Mouse (Mus musculus) MEL (cell line): ENCODE data around the gene Ttll4. TPM values are rescaled to one million over a fixed set of nuclear protein-coding genes. Genes with fewer than 3 reads are reported as not detected.

ENCODE experiments used
- DNase-seq: peaks from one replicate; pipeline ENCODE4 v3.0.0; 2011; ENCODE audit warnings: low read depth, low spot score
- H3K27ac ChIP-seq: 2 replicates; pipeline ENCODE4 v1.5.1; 2012; ENCODE audit warnings: low read depth, mild to moderate bottlenecking, control low read depth, low read length, moderate library complexity; ENCODE audit not compliant: control insufficient read depth
- H3K27me3 ChIP-seq, 2 experiments: fragments of 150-350 bp in 1 of 2; sonication (generic) in 1 of 2; 2 replicates each; pipeline ENCODE4 v1.6.1; 2012; ENCODE audit warnings: low read length in 2 of 2, mild to moderate bottlenecking in 2 of 2, improper control_type of control experiment in 1 of 2, moderate library complexity in 1 of 2; ENCODE audit not compliant: insufficient read depth in 2 of 2, control insufficient read depth in 1 of 2
- H3K36me3 ChIP-seq, 2 experiments: 2 replicates each; pipeline ENCODE4 v1.6.1; 2012 to 2014; ENCODE audit warnings: low read length in 2 of 2, improper control_type of control experiment in 1 of 2, inconsistent platforms in 1 of 2, mild to moderate bottlenecking in 1 of 2; ENCODE audit not compliant: insufficient read depth in 2 of 2, control insufficient read depth in 1 of 2
- H3K4me1 ChIP-seq, 2 experiments: fragments of 150-350 bp in 1 of 2; sonication (generic) in 1 of 2; 2 replicates each; pipeline ENCODE4 v1.6.1; 2012; ENCODE audit warnings: low read length in 2 of 2, improper control_type of control experiment in 1 of 2, mild to moderate bottlenecking in 1 of 2; ENCODE audit not compliant: insufficient read depth in 2 of 2, control insufficient read depth in 1 of 2
- H3K4me3 ChIP-seq, 2 experiments: fragments of 150-350 bp in 1 of 2; sonication (generic) in 1 of 2; 2 replicates each; pipeline ENCODE4 v1.5.1; 2012; ENCODE audit warnings: low read depth in 2 of 2, low read length in 2 of 2, mild to moderate bottlenecking in 2 of 2, moderate library complexity in 2 of 2, control low read depth in 1 of 2, improper control_type of control experiment in 1 of 2; ENCODE audit not compliant: control insufficient read depth in 1 of 2, insufficient read depth in 1 of 2
- H3K79me2 ChIP-seq: 2 replicates; pipeline ENCODE4 v1.6.1; 2012; ENCODE audit warnings: mild to moderate bottlenecking, low read length, moderate library complexity; ENCODE audit not compliant: control insufficient read depth, poor library complexity, insufficient read depth
- H3K9ac ChIP-seq: 2 replicates; pipeline ENCODE4 v1.6.1; 2012; ENCODE audit warnings: low read depth, mild to moderate bottlenecking, control low read depth, low read length, moderate library complexity; ENCODE audit not compliant: control insufficient read depth, poor library complexity, severe bottlenecking
- H3K9me3 ChIP-seq: fragments of 150-350 bp; sonication (generic); replicated peaks from 2 replicates; pipeline ENCODE4 v1.6.1; 2012; ENCODE audit warnings: mild to moderate bottlenecking, low read length, improper control_type of control experiment, moderate library complexity; ENCODE audit not compliant: insufficient read depth
- BHLHE40 ChIP-seq: IDR thresholded peaks from 2 replicates; pipeline ENCODE4 v1.6.1; 2012; ENCODE audit warnings: low read depth, mild to moderate bottlenecking, inconsistent platforms, low read length, improper control_type of control experiment, borderline replicate concordance
- CHD1 ChIP-seq: IDR thresholded peaks from 2 replicates; pipeline ENCODE4 v1.6.1; 2012; ENCODE audit warnings: low read depth, mild to moderate bottlenecking, inconsistent platforms, low read length, improper control_type of control experiment
- CHD2 ChIP-seq: IDR thresholded peaks from 2 replicates; pipeline ENCODE4 v1.6.1; 2011; ENCODE audit warnings: low read length, improper control_type of control experiment
- CTCF ChIP-seq, 3 experiments: IDR thresholded peaks in 2 of 3; conservative IDR thresholded peaks in 1 of 3; 2 replicates each; pipeline ENCODE4 v1.5.1; 2011 to 2012; ENCODE audit warnings: low read length in 3 of 3, low read depth in 2 of 3, mild to moderate bottlenecking in 2 of 3, improper control_type of control experiment in 1 of 3, inconsistent platforms in 1 of 3, mixed read lengths in 1 of 3, moderate library complexity in 1 of 3; ENCODE audit not compliant: control insufficient read depth in 1 of 3, insufficient read depth in 1 of 3, poor library complexity in 1 of 3, severe bottlenecking in 1 of 3
- ELF1 ChIP-seq: IDR thresholded peaks from 2 replicates; pipeline ENCODE4 v1.6.1; 2014; ENCODE audit warnings: low read depth, mild to moderate bottlenecking, inconsistent platforms, low read length, improper control_type of control experiment, moderate library complexity
- ETS1 ChIP-seq: IDR thresholded peaks from 2 replicates; pipeline ENCODE4 v1.6.1; 2012; ENCODE audit warnings: low read depth, mild to moderate bottlenecking, inconsistent platforms, low read length, improper control_type of control experiment, moderate library complexity
- GATA1 ChIP-seq: IDR thresholded peaks from 2 replicates; pipeline ENCODE4 v1.6.1; 2011; ENCODE audit warnings: low read depth, low read length, improper control_type of control experiment
- JUND ChIP-seq: IDR thresholded peaks from 2 replicates; pipeline ENCODE4 v1.6.1; 2011; ENCODE audit warnings: low read depth, mild to moderate bottlenecking, improper control_type of control experiment, low read length
- KAT2A ChIP-seq: conservative IDR thresholded peaks from 2 replicates; pipeline ENCODE4 v1.6.1; 2012; ENCODE audit warnings: low read depth, low read length, improper control_type of control experiment, inconsistent platforms
- MAFK ChIP-seq: IDR thresholded peaks from 2 replicates; pipeline ENCODE4 v1.6.1; 2011; ENCODE audit warnings: low read depth, mild to moderate bottlenecking, low read length, improper control_type of control experiment, borderline replicate concordance
- MXI1 ChIP-seq: IDR thresholded peaks from 2 replicates; pipeline ENCODE4 v1.6.1; 2011; ENCODE audit warnings: mild to moderate bottlenecking, low read depth, low read length, improper control_type of control experiment
- MYC ChIP-seq: IDR thresholded peaks from 2 replicates; pipeline ENCODE4 v1.6.1; 2011; ENCODE audit warnings: low read depth, mild to moderate bottlenecking, low read length, improper control_type of control experiment, moderate library complexity
- NELFE ChIP-seq: IDR thresholded peaks from 2 replicates; pipeline ENCODE4 v1.6.1; 2011; ENCODE audit warnings: low read depth, low read length, improper control_type of control experiment
- NRF1 ChIP-seq: IDR thresholded peaks from 2 replicates; pipeline ENCODE4 v1.6.1; 2014; ENCODE audit warnings: low read depth, mild to moderate bottlenecking, inconsistent platforms, low read length, improper control_type of control experiment, moderate library complexity; ENCODE audit not compliant: poor library complexity, insufficient read depth, severe bottlenecking
- POLR2AphosphoS2 ChIP-seq: IDR thresholded peaks from 2 replicates; pipeline ENCODE4 v1.6.1; 2011; ENCODE audit warnings: low read length, improper control_type of control experiment
- POLR2AphosphoS5 ChIP-seq: IDR thresholded peaks from 2 replicates; pipeline ENCODE4 v1.6.1; 2012; ENCODE audit warnings: low read depth, borderline replicate concordance, mild to moderate bottlenecking, inconsistent platforms, low read length, moderate library complexity, mixed read lengths
- SMC3 ChIP-seq: IDR thresholded peaks from 2 replicates; pipeline ENCODE4 v1.6.1; 2011; ENCODE audit warnings: low read depth, low read length, improper control_type of control experiment
- UBTF ChIP-seq: IDR thresholded peaks from 2 replicates; pipeline ENCODE4 v1.6.1; 2012; ENCODE audit warnings: low read depth, mild to moderate bottlenecking, inconsistent platforms, low read length, improper control_type of control experiment, moderate library complexity, borderline replicate concordance; ENCODE audit not compliant: insufficient read depth
- USF1 ChIP-seq: IDR thresholded peaks from 2 replicates; pipeline ENCODE4 v1.6.1; 2014; ENCODE audit warnings: low read depth, mild to moderate bottlenecking, inconsistent platforms, low read length, improper control_type of control experiment, moderate library complexity
- ZC3H11A ChIP-seq: IDR thresholded peaks from 2 replicates; pipeline ENCODE4 v1.6.1; 2012; ENCODE audit warnings: low read depth, mild to moderate bottlenecking, inconsistent platforms, low read length, improper control_type of control experiment
- ZKSCAN1 ChIP-seq: IDR thresholded peaks from 2 replicates; pipeline ENCODE4 v1.6.1; 2012; ENCODE audit warnings: low read depth, mild to moderate bottlenecking, inconsistent platforms, low read length, improper control_type of control experiment, moderate library complexity
- polyA plus RNA-seq, 2 experiments: library from polyadenylated mRNA; stranded (reverse) in 1 of 2; unstranded in 1 of 2; fragments of >175 nt in 1 of 2; fragments of >200 nt in 1 of 2; gene quantifications; 2 replicates each; pipeline versions ENCODE4 v1.2.1 to v1.2.4; 2012; ENCODE audit warnings: low replicate concordance in 2 of 2, low read depth in 1 of 2; ENCODE audit not compliant: insufficient read length in 2 of 2, insufficient read depth in 1 of 2, missing spikeins in 1 of 2
- total RNA-seq: library from RNA; depleted of rRNA; stranded (reverse); fragments of 300-350 nt; gene quantifications from 2 replicates; pipeline ENCODE4 v1.2.3, GENCODE M21; 2012

Ttll4 gene
- total and polyA plus RNA-seq, 3 experiments: 27.8 to 85.9 TPM; not detected in 1

DNA sequence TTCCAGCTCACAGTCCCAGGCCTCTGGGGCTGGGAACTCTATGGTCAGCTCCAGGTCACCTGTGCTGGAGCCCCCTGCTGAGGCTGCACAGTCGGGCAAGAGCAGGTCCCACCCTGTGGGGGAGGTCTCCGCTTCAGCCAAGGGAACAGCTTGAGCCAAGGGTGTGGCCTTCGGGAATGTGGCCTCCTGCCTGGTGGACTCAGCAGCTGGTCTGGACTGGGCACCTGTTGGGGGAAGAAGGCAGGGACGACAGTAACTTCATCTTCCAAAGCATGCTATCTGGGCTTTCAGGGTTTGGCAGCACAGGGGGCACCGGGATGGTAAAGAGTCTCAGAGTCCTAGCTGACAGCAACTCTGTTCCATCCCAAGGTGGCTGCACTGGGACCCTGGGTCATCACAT lies 85.8 kb downstream of the Ttll4 start:
- Histone ChIP-seq H3K27me3 (peaks cover 3 to 11% of the 10 kb centered on the region in 2 experiments), H3K27ac (no peak overlapping the region), H3K36me3 (no peaks in the 10 kb centered on the region), H3K4me1 (no peaks in the 10 kb centered on the region), H3K4me3 (no peak overlapping the region), H3K79me2 (no peaks in the 10 kb centered on the region), H3K9me3 (no peaks in the 10 kb centered on the region), H3K9ac (no peak overlapping the region)
- no peak for DNase-seq
- TF ChIP-seq SMC3 (no peak), ZC3H11A (no peak), MYC (no peak), ETS1 (no peak), ZKSCAN1 (no peak), JUND (no peak), MXI1 (no peak)

DNA sequence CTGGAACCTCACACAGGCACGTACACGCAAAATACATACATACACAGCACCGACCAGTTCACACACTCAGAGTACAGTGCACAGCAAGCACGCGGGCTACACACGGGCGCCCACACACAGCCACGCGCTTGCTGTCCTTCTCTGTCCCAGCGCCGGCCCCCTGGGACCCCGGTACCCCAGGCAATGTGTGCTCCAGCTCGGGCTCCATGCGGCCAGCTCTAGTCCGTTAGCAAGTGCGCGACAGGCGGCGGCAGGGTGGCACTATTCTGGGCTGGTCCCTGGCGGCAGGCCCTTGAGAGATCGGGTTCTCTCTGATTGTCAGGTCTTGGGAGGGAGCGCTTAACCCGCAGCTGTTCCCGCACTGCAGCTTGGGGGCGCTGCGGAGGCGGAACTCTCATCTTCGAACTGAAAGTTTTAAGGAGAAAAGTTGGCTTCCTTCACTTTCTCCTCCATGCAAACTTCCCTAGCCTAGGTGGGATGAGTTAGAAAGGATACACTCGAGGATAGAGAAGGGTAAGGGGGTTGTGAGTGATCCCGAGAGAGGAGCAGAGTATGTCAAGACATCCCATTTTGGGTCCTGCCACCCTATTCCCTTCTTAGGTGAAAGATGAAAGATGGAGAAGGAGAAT lies 87.2 kb downstream of the Ttll4 start, which contains the start of gene Prkag3:
Gene Prkag3, minus strand, starts transcription at position 579 of the 629 bp plus-strand sequence.
- Histone ChIP-seq H3K4me3 (no peak within 1 kb of the TSS), H3K4me1 (no peaks in the 10 kb centered on the region), H3K27me3 (peaks cover 3 to 10% of the 10 kb centered on the region in 2 experiments), H3K36me3 (no peaks in the 10 kb centered on the region), H3K27ac (no peak within 1 kb of the TSS), H3K79me2 (no peaks in the 10 kb centered on the region), H3K9me3 (no peaks in the 10 kb centered on the region), H3K9ac (no peak within 1 kb of the TSS)
- TF ChIP-seq ELF1 (no peak), CTCF (IDR thresholded peaks at IDR 0.05 in 2 of 3, conservative IDR thresholded peaks at IDR 0.05 in 1 of 3; ENCODE audit: control insufficient read depth in 1 of 3, insufficient read depth in 1 of 3, low read depth in 2 of 3, low read length in 3 of 3, poor library complexity in 1 of 3, severe bottlenecking in 1 of 3) (peak in 2 of 3 experiments; percentile 16 to 31; a peak in 3 of 6 replicates), USF1 (no peak), GATA1 (no peak), ZKSCAN1 (no peak), MAFK (no peak), NELFE (no peak), CHD2 (no peak), NRF1 (no peak)
- no peak for DNase-seq

DNA sequence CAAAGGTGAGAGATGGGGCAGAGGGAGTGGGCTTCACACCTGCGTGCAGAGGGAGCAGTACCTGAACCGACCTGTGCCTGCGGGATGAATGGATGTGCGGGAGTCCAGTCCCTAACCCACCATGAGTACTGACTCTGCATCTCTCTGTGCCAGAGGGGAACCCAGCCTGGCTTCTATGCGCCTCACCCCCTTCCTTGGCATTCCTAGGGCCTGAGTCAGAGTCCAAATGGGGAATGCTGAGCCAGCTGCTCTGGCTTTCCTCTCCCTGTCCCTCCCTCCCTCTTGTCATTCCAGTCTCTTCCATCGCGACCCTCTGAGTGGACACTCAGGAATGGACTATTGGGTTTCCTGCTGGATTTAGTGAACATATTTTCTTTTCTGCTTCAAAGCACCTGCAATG lies 87.8 kb downstream of the Ttll4 start:
- H3K9me3 ChIP-seq: no peaks in the 10 kb centered on the region
- H3K4me3 ChIP-seq: no peak overlapping the region

More for the DNA sequence above, 87.8 kb downstream of the Ttll4 start:
- DNase-seq: no peak
- Histone ChIP-seq H3K4me1 (no peaks in the 10 kb centered on the region), H3K27me3 (peaks cover 3 to 10% of the 10 kb centered on the region in 2 experiments), H3K9ac (no peak overlapping the region), H3K79me2 (no peaks in the 10 kb centered on the region), H3K27ac (no peak overlapping the region), H3K36me3 (no peaks in the 10 kb centered on the region)
- no peak for TF ChIP-seq ZKSCAN1
- no peak for TF ChIP-seq KAT2A
- TF ChIP-seq POLR2AphosphoS5: no peak
- TF ChIP-seq UBTF: no peak
- TF ChIP-seq POLR2AphosphoS2: no peak
- no peak for TF ChIP-seq CTCF (IDR thresholded peaks at IDR 0.05 in 2 of 3, conservative IDR thresholded peaks at IDR 0.05 in 1 of 3; ENCODE audit: control insufficient read depth in 1 of 3, insufficient read depth in 1 of 3, low read depth in 2 of 3, low read length in 3 of 3, poor library complexity in 1 of 3, severe bottlenecking in 1 of 3)
- no peak for TF ChIP-seq GATA1
- TF ChIP-seq CHD1: no peak
- no peak for TF ChIP-seq BHLHE40
- TF ChIP-seq CHD2: no peak
- TF ChIP-seq ELF1: no peak
- TF ChIP-seq NELFE: no peak
- TF ChIP-seq JUND: no peak
- no peak for TF ChIP-seq MAFK
